Mouse (Mus musculus): ENCODE measurements around the gene Gm10153. TPM values are rescaled to one million over a fixed set of nuclear protein-coding genes. Genes with fewer than 3 reads are reported as not detected.
"Not testable (repeated sequence)": the region's sequence is repeated elsewhere in the genome, so short reads cannot be mapped to it uniquely, and the experiment has no call there.

Gm10153 gene
- polyA plus RNA-seq, 1 experiment from 2014 or later: not detected

- no peaks in the 10 kb centered on the region for H3K27me3 ChIP-seq (ENCODE audit: control insufficient read depth, insufficient read depth, low read depth, low read length)
- H3K4me2 ChIP-seq (ENCODE audit: low read depth, low read length): no peak overlapping the region
- no peak overlapping the region for H3K9ac ChIP-seq (ENCODE audit: low read depth, low read length)
- no peak overlapping the region for H3K27ac ChIP-seq (ENCODE audit: low read length)
- no peaks in the 10 kb centered on the region for H3K4me1 ChIP-seq (ENCODE audit: control insufficient read depth, low read depth, low read length)
- H3K36me3 ChIP-seq (ENCODE audit: control insufficient read depth, insufficient read depth): no peaks in the 10 kb centered on the region
- no peaks in the 10 kb centered on the region for H3K9me3 ChIP-seq (replicated peaks; ENCODE audit: control insufficient read depth, low read length)
- ATAC-seq (ENCODE audit: low read depth): no peak
- H3K4me3 ChIP-seq (ENCODE audit: low read depth, low read length): no peak overlapping the region
- WGBS (ENCODE audit: insufficient replicate concordance): 55% methylated on average over 4 of the region's 4 CpGs
Observed at GRCm38 (mm10) chr7:142152191-142152590, 38.0 kb downstream of the Gm10153 start.

- no peaks in the 10 kb centered on the region for H3K27me3 ChIP-seq (ENCODE audit: control insufficient read depth, insufficient read depth, low read depth, low read length)
- H3K9ac ChIP-seq (ENCODE audit: low read depth, low read length): no peak overlapping the region
- no peaks in the 10 kb centered on the region for H3K36me3 ChIP-seq (ENCODE audit: control insufficient read depth, insufficient read depth)
- H3K4me3 ChIP-seq (ENCODE audit: low read depth, low read length): no peak overlapping the region
- no peaks in the 10 kb centered on the region for H3K9me3 ChIP-seq (replicated peaks; ENCODE audit: control insufficient read depth, low read length)
- no peak overlapping the region for H3K27ac ChIP-seq (ENCODE audit: low read length)
- no peak for ATAC-seq (ENCODE audit: low read depth)
- no peak overlapping the region for H3K4me2 ChIP-seq (ENCODE audit: low read depth, low read length)
- H3K4me1 ChIP-seq (ENCODE audit: control insufficient read depth, low read depth, low read length): no peaks in the 10 kb centered on the region
Observed at GRCm38 (mm10) chr7:142148633-142149032, 41.6 kb downstream of the Gm10153 start.

- Histone ChIP-seq H3K4me3 (ENCODE audit: low read depth, low read length) (no peak overlapping the region), H3K36me3 (ENCODE audit: control insufficient read depth, insufficient read depth) (no peaks in the 10 kb centered on the region), H3K9me3 (replicated peaks; ENCODE audit: control insufficient read depth, low read length) (no peaks in the 10 kb centered on the region), H3K27me3 (ENCODE audit: control insufficient read depth, insufficient read depth, low read depth, low read length) (no peaks in the 10 kb centered on the region), H3K4me1 (ENCODE audit: control insufficient read depth, low read depth, low read length) (no peaks in the 10 kb centered on the region), H3K9ac (ENCODE audit: low read depth, low read length) (no peak overlapping the region), H3K4me2 (ENCODE audit: low read depth, low read length) (no peak overlapping the region), H3K27ac (ENCODE audit: low read length) (no peak overlapping the region)
- WGBS (ENCODE audit: insufficient replicate concordance): 0% methylated on average over 1 of the region's 1 CpGs
- ATAC-seq (ENCODE audit: low read depth): no peak
Observed at GRCm38 (mm10) chr7:142146033-142146432, 44.2 kb downstream of the Gm10153 start.

GRCm38 (mm10) chr7:142145413-142145940 is 44.7 kb downstream of the Gm10153 start:
- 44% methylated on average over 4 of the region's 4 CpGs for WGBS (ENCODE audit: insufficient replicate concordance)
- Histone ChIP-seq H3K4me1 (ENCODE audit: control insufficient read depth, low read depth, low read length) (no peaks in the 10 kb centered on the region), H3K36me3 (ENCODE audit: control insufficient read depth, insufficient read depth) (no peaks in the 10 kb centered on the region), H3K9ac (ENCODE audit: low read depth, low read length) (no peak overlapping the region), H3K9me3 (replicated peaks; ENCODE audit: control insufficient read depth, low read length) (no peaks in the 10 kb centered on the region), H3K4me2 (ENCODE audit: low read depth, low read length) (no peak overlapping the region), H3K27me3 (ENCODE audit: control insufficient read depth, insufficient read depth, low read depth, low read length) (no peaks in the 10 kb centered on the region), H3K4me3 (ENCODE audit: low read depth, low read length) (no peak overlapping the region), H3K27ac (ENCODE audit: low read length) (no peak overlapping the region)
- no peak for ATAC-seq (ENCODE audit: low read depth)

- Histone ChIP-seq H3K27ac (ENCODE audit: low read length) (no peak within 1 kb of the TSS), H3K9me3 (replicated peaks; ENCODE audit: control insufficient read depth, low read length) (no peaks in the 10 kb centered on the region), H3K4me3 (ENCODE audit: low read depth, low read length) (no peak within 1 kb of the TSS), H3K9ac (ENCODE audit: low read depth, low read length) (no peak within 1 kb of the TSS), H3K4me2 (ENCODE audit: low read depth, low read length) (no peak within 1 kb of the TSS), H3K36me3 (ENCODE audit: control insufficient read depth, insufficient read depth) (no peaks in the 10 kb centered on the region), H3K27me3 (ENCODE audit: control insufficient read depth, insufficient read depth, low read depth, low read length) (no peaks in the 10 kb centered on the region), H3K4me1 (ENCODE audit: control insufficient read depth, low read depth, low read length) (no peaks in the 10 kb centered on the region)
- ATAC-seq (ENCODE audit: low read depth): no peak
- 42% methylated on average over 1 of the region's 1 CpGs for WGBS (ENCODE audit: insufficient replicate concordance)
Observed at GRCm38 (mm10) chr7:142144507-142144906, 45.7 kb downstream of the Gm10153 start, which contains the start of gene Gm45337. Gm45337 (minus strand) TSS chr7:142144607.

GRCm38 (mm10) chr7:142143506-142144010 is 46.6 kb downstream of the Gm10153 start:
- H3K27me3 ChIP-seq (ENCODE audit: control insufficient read depth, insufficient read depth, low read depth, low read length); H3K36me3 ChIP-seq (ENCODE audit: control insufficient read depth, insufficient read depth); H3K9ac ChIP-seq (ENCODE audit: low read depth, low read length); H3K4me2 ChIP-seq (ENCODE audit: low read depth, low read length); H3K4me3 ChIP-seq (ENCODE audit: low read depth, low read length); H3K27ac ChIP-seq (ENCODE audit: low read length); H3K9me3 ChIP-seq (replicated peaks; ENCODE audit: control insufficient read depth, low read length); H3K4me1 ChIP-seq (ENCODE audit: control insufficient read depth, low read depth, low read length); ATAC-seq (ENCODE audit: low read depth): not testable (repeated sequence)
- WGBS (ENCODE audit: insufficient replicate concordance): 0% methylated on average over 1 of the region's 1 CpGs

- no peaks in the 10 kb centered on the region for H3K36me3 ChIP-seq (ENCODE audit: control insufficient read depth, insufficient read depth)
- WGBS (ENCODE audit: insufficient replicate concordance): 18% methylated on average over 1 of the region's 1 CpGs
- no peak for ATAC-seq (ENCODE audit: low read depth)
- H3K9me3 ChIP-seq (replicated peaks; ENCODE audit: control insufficient read depth, low read length): no peaks in the 10 kb centered on the region
- no peak overlapping the region for H3K4me3 ChIP-seq (ENCODE audit: low read depth, low read length)
- no peak overlapping the region for H3K27ac ChIP-seq (ENCODE audit: low read length)
- no peak overlapping the region for H3K9ac ChIP-seq (ENCODE audit: low read depth, low read length)
- H3K4me1 ChIP-seq (ENCODE audit: control insufficient read depth, low read depth, low read length): no peaks in the 10 kb centered on the region
- H3K27me3 ChIP-seq (ENCODE audit: control insufficient read depth, insufficient read depth, low read depth, low read length): no peaks in the 10 kb centered on the region
- H3K4me2 ChIP-seq (ENCODE audit: low read depth, low read length): no peak overlapping the region
Observed at GRCm38 (mm10) chr7:142140696-142141095, 49.5 kb downstream of the Gm10153 start.

Other genes with a start within 250 kb of the Gm10153 start
- gene Brsk2, start 240.6 kb downstream of the Gm10153 start, polyA plus RNA-seq (2015; fragmentation: Nextera tagmentation; extraction: Ambion mirVana): 0.09 and 0.21 TPM in 2 replicates
- gene Mob2, start 129.3 kb downstream of the Gm10153 start, polyA plus RNA-seq (2015; fragmentation: Nextera tagmentation; extraction: Ambion mirVana): 58.9 and 60.7 TPM in 2 replicates
- gene Dusp8, start 94.5 kb downstream of the Gm10153 start, polyA plus RNA-seq (2015; fragmentation: Nextera tagmentation; extraction: Ambion mirVana): 2.8 TPM in 2 replicates
- not detected in 2 replicates for gene Gm45618, start 69.7 kb downstream of the Gm10153 start, polyA plus RNA-seq (2015; fragmentation: Nextera tagmentation; extraction: Ambion mirVana)
- gene Gm39115, start 54.4 kb downstream of the Gm10153 start, polyA plus RNA-seq (2015; fragmentation: Nextera tagmentation; extraction: Ambion mirVana): not detected in 2 replicates
- not detected in 2 replicates for gene Gm45337, start 45.8 kb downstream of the Gm10153 start, polyA plus RNA-seq (2015; fragmentation: Nextera tagmentation; extraction: Ambion mirVana)
- gene Gm29735, start 33.3 kb downstream of the Gm10153 start, polyA plus RNA-seq (2015; fragmentation: Nextera tagmentation; extraction: Ambion mirVana): not detected in 2 replicates
- not detected in 2 replicates for gene Gm4553, start 24.6 kb downstream of the Gm10153 start, polyA plus RNA-seq (2015; fragmentation: Nextera tagmentation; extraction: Ambion mirVana)
- not detected in 2 replicates for gene Krtap5-2, start 14.4 kb downstream of the Gm10153 start, polyA plus RNA-seq (2015; fragmentation: Nextera tagmentation; extraction: Ambion mirVana)
- gene Krtap5-3, start 11.0 kb upstream of the Gm10153 start, polyA plus RNA-seq (2015; fragmentation: Nextera tagmentation; extraction: Ambion mirVana): not detected in 2 replicates
- gene Gm7579, start 21.5 kb upstream of the Gm10153 start, polyA plus RNA-seq (2015; fragmentation: Nextera tagmentation; extraction: Ambion mirVana): not detected in 2 replicates
- not detected in 2 replicates for gene Krtap5-5, start 39.6 kb upstream of the Gm10153 start, polyA plus RNA-seq (2015; fragmentation: Nextera tagmentation; extraction: Ambion mirVana)
- gene Gm40460, start 50.7 kb upstream of the Gm10153 start, polyA plus RNA-seq (2015; fragmentation: Nextera tagmentation; extraction: Ambion mirVana): not detected in 2 replicates
- not detected in 2 replicates for gene Gm2431, start 68.0 kb upstream of the Gm10153 start, polyA plus RNA-seq (2015; fragmentation: Nextera tagmentation; extraction: Ambion mirVana)
- gene Gm4559, start 84.0 kb upstream of the Gm10153 start, polyA plus RNA-seq (2015; fragmentation: Nextera tagmentation; extraction: Ambion mirVana): not detected in 2 replicates
- not detected in 2 replicates for gene Krtap5-1, start 106.7 kb upstream of the Gm10153 start, polyA plus RNA-seq (2015; fragmentation: Nextera tagmentation; extraction: Ambion mirVana)
- not detected in 2 replicates for gene Krtap5-4, start 113.2 kb upstream of the Gm10153 start, polyA plus RNA-seq (2015; fragmentation: Nextera tagmentation; extraction: Ambion mirVana)
- gene Ifitm10, start 183.4 kb upstream of the Gm10153 start, polyA plus RNA-seq (2015; fragmentation: Nextera tagmentation; extraction: Ambion mirVana): 1.6 and 2.0 TPM in 2 replicates
- gene Gm49369, start 192.3 kb upstream of the Gm10153 start, polyA plus RNA-seq (2015; fragmentation: Nextera tagmentation; extraction: Ambion mirVana): 1.4 and 1.8 TPM in 2 replicates
- 408 and 415 TPM in 2 replicates for gene Ctsd, start 197.6 kb upstream of the Gm10153 start, polyA plus RNA-seq (2015; fragmentation: Nextera tagmentation; extraction: Ambion mirVana)
- 0.14 TPM in 1 of 2 replicates, not detected in the other for gene Syt8, start 244.5 kb upstream of the Gm10153 start, polyA plus RNA-seq (2015; fragmentation: Nextera tagmentation; extraction: Ambion mirVana)